ENCODE assay signal across 24 mouse cellular contexts in the genomic region with DNA sequence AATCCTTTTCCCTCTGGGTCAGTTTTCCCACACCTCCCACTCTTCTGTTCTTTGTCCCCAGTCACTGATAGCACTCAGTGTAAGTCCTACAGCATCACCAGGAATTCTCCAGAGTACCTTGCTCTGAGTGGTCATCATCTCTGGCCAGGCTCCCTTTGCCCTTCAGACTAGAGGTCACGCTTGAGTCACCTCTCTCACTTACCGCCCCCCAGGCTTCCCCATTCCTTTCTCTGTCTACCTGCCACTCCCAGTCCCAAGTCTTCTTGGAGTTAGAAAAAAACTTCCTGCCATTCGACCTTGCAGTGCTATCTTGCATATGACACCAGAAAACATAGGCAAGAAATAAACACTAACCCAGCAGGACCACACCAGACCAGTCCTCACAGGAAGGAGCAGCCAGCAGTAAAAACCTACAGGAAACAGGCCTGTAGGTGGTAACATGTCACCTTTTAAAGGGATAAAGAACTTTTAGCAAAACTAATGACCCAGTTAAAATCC. TPM values are rescaled to one million over a fixed set of nuclear protein-coding genes. Genes with fewer than 3 reads are reported as not detected.
"Had no signal": no experiment of that assay in that cellular context is flagged by ENCODE, and none has a peak within 500 bp of the region (broad histone marks: within the 10 kb centered on the region; RNA-seq: fewer than 3 reads in every experiment).

No protein-coding gene starts in this region.

- H3K4me1 ChIP-seq: kidney, embryonic 15.5 days; lung, embryonic 15.5 days; midbrain, embryonic 10.5 days; midbrain, embryonic 13.5 days; neural tube, embryonic 13.5 days; stomach, embryonic 15.5 days had no signal

- H3K4me2 ChIP-seq: kidney, embryonic 15.5 days; limb, embryonic 13.5 days; liver, embryonic 12.5 days; liver, embryonic 15.5 days; lung, embryonic 15.5 days; midbrain, embryonic 13.5 days; neural tube, embryonic 13.5 days; stomach, embryonic 15.5 days had no signal

- H3K9ac ChIP-seq: kidney, embryonic 15.5 days; limb, embryonic 13.5 days; liver, embryonic 12.5 days; liver, embryonic 15.5 days; lung, embryonic 15.5 days; midbrain, embryonic 13.5 days; neural tube, embryonic 13.5 days; stomach, embryonic 15.5 days had no signal

- H3K27me3 ChIP-seq: kidney, embryonic 15.5 days; limb, embryonic 13.5 days; liver, embryonic 12.5 days; liver, embryonic 15.5 days; lung, embryonic 15.5 days; megakaryocyte, embryonic 14.5 days; midbrain, embryonic 13.5 days; neural tube, embryonic 13.5 days; stomach, embryonic 15.5 days had no signal

- H3K27ac ChIP-seq: kidney, embryonic 15.5 days; limb, embryonic 10.5 days; limb, embryonic 13.5 days; liver, embryonic 12.5 days; liver, embryonic 15.5 days; lung, embryonic 15.5 days; midbrain, embryonic 10.5 days; midbrain, embryonic 13.5 days; neural tube, embryonic 13.5 days; stomach, embryonic 15.5 days had no signal

- DNase-seq: kidney, adult 8-10 months; kidney, postnatal 36 days; liver; lung, adult 18-20 months; lung, postnatal 10 days; lung, postnatal 36 days; retina, postnatal 1 day; right cerebral cortex, postnatal 25 days; spleen, adult 18-20 months; thymus, adult 18-20 months; thymus, postnatal 36 days had no signal

- H3K9me3 ChIP-seq: kidney, embryonic 15.5 days; limb, embryonic 10.5 days; limb, embryonic 13.5 days; liver, embryonic 12.5 days; liver, embryonic 15.5 days; lung, embryonic 15.5 days; megakaryocyte, embryonic 14.5 days; midbrain, embryonic 10.5 days; midbrain, embryonic 13.5 days; neural tube, embryonic 13.5 days; stomach, embryonic 15.5 days had no signal

- H3K4me3 ChIP-seq: kidney, embryonic 15.5 days; limb, embryonic 10.5 days; limb, embryonic 13.5 days; liver, embryonic 12.5 days; liver, embryonic 15.5 days; lung, embryonic 15.5 days; megakaryocyte, embryonic 14.5 days; midbrain, embryonic 10.5 days; midbrain, embryonic 13.5 days; myocyte; neural tube, embryonic 13.5 days; stomach, embryonic 15.5 days had no signal

- ATAC-seq: liver, embryonic 12.5 days; midbrain, embryonic 13.5 days; midbrain, embryonic 16.5 days had no signal

RNA-seq across cellular contexts. Expression of a gene that starts 32.8 kb away (rescaled TPM):
- polyA plus RNA-seq: liver, embryonic 15.5 days; myocyte had no signal
